Mouse (Mus musculus): ENCODE results near the gene Fam174b. TPM values are rescaled to one million over a fixed set of nuclear protein-coding genes. Genes with fewer than 3 reads are reported as not detected.

Gene Fam174b
- total RNA-seq, 2 experiments from 2014 or later, result 8.4 to 11.1 TPM

DNA sequence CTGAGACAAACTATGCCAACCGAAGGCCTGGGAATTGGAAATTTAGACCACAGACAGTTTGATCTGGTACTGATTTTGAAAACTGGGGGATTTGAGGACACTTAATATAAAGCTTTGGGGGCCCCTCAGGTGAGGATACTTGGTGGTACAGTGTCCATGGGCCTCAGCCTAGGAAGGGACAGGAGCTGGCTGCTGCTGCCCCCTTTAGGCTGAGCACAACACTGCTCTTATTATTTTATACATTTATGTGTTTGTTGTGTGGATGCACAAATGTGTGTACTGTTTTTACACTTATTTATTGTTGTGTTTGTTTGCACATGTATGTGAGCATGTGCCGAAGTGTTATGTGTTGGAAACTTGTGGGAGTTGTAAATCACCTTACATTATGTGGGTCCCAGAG, 9.2 kb downstream of the Fam174b start:
- DNase-seq, result no peak

DNA sequence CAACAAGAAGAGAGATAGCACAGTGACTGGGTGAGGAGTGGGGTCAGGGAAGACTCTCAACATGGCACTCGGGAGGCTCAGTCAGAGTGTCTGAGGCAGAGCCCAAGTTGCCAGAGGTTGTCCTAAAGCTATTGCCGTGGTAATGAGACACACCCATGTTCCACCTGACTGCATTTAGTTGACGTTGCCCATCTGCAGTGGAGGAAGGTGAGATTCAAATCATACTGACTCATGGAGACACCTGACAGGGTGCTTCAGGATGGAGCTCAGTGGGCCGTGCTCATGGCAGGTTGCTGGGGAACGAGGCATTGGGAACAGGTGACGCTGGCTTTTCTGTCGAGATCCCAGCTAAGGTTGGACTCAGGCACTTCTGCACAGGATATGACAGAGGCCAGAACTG, 9.9 kb downstream of the Fam174b start:
- DNase-seq, result no peak

DNA sequence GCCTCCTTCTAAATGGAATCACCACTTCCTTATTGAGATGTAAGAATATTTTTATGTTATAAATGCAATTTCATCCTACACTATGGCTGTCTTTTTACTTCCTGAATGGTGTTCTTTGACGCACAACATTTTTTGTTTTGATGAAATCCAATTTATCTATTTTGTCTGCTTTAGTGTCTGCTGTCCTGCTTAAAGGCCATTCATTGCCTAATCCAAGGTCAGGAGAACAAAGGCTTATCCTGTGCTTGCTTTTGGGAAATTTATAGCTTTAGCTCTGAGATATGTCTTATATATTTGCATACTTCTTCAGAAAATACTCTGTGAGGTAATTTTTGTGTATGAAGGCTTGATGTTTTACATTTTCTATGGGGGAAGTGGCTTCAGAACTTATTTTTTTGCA, 13.5 kb downstream of the Fam174b start:
- no peak for DNase-seq

DNA sequence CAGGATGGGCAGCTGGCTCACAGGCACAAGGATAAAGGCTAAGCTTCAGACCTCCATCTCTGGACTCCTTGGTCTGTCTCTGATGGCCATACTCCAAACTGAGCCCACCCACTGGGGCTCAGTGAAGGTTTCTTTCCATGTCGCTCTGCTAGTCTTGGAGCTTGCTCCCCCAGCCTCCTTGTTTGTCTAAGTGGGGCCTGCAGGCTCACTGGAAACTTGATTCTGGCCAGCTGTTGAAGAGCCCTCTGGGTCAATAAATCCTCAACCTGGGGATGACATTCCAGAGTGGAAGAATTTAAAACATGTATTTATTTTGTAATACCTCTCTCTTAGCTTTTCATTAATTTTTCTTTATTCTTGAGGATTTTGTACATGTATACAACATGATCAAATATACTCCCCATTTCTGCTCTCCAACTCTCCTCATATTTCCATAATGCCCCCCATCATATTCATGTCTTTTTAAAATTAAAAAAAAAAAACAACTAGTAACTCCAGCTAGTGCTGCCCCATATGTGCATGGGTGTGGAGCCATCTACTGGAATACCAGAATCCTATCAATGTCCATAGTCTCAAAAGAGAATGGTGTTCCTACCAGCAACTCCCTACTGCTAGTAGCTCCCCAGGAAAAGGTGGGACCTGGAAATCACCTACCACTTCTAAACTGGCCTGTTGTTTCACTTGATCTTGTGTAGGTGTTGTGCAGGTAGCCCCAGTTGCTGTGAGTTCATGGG, 15.4 kb downstream of the Fam174b start:
- DNase-seq, result no peak

DNA sequence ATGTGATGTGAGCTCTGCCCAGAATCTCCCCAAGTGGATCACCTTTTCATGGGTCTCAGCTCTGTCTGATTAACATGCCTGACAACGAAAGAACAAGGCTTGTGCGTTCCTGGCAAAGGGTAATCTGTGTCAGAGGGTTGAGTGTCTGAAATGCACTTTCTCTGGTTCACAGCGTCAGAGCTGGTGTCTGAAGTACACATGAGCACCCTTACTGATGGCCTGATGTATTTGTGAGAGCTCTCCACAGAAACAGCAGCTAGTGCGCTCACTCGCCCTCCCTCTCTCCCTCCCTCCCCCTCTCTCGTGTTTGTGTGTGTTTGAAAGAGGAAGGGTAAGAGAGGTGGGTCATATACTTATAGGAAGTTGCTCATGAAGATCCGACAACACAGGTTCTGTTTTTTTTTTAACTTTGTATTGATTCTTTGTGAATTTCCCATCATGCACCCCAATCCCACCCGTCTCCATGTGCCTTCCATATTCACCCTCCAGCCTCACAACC, 21.6 kb downstream of the Fam174b start:
- DNase-seq, result no peak

DNA sequence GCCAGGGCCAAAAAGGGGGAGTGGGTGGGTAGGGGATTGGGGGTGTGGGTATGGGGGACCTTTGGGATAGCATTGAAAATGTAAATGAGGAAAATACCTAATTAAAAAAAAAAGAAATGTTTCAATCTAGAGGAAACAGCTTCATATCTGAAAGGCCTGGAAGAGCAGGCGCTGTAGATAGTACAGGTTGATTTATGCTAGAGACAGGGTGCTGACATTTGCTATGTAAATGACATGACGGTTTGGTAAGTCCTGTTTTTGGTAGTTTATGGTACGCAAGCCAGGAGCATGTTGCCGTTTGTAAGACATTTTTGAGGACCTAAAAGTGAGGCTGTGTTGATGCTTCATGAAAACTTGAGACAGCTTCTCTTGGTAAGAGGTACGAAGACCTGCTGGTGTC, 24.6 kb downstream of the Fam174b start:
- no peak for DNase-seq

DNA sequence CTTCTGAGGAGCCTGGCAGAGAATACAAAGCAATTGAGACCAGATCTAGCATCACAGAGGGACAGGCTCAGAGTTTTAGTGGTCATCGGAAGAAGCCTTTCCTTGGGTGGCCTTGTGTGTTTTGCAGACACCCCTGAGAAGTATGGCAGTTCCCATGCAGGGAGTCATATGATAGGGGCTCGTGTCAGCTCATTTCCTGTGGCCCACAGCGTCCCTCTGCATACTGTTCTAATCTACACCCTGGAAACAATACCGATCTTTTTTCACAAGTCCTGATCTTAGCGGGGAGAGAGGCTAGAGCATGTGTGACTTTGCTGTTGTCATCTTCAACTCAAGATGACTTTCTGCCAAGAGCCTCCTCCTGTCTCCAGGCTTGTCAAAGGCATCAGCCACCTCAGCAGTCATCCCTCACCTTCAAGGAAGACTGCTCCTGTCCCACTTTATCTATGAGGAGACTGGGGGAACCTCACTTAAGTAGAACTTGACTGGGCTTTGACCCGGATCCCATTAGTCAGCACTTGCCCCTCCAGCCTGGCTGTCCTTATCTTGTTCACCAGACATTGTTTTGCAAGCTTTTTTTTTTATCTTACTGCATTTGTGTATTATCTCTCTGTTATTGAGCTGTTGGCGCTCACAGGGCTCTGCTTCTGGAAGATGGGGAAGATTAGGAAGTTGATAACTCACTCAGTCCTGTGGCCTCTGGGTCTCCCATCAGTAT, 25.2 kb downstream of the Fam174b start:
- no peak for DNase-seq

DNA sequence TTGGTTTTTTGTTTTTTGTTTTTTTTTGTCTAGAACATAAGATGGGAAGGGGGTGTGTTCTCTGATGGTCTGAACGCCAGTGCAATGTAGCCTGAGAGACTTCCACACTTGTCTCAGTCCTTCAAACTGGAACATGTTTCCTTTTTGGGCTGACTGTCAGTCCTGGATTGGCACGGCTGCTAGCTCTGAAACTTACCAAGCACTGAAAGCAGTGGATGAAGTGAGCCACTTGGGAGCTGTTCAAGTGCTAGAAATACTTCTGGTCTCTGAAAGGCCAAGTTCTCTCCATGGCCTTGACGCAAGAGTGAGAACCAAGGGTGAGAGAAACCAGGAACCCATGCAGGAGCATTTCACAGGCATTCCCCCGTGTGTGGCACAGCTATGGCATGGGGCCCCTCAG, 29.1 kb downstream of the Fam174b start:
- no peak for DNase-seq

DNA sequence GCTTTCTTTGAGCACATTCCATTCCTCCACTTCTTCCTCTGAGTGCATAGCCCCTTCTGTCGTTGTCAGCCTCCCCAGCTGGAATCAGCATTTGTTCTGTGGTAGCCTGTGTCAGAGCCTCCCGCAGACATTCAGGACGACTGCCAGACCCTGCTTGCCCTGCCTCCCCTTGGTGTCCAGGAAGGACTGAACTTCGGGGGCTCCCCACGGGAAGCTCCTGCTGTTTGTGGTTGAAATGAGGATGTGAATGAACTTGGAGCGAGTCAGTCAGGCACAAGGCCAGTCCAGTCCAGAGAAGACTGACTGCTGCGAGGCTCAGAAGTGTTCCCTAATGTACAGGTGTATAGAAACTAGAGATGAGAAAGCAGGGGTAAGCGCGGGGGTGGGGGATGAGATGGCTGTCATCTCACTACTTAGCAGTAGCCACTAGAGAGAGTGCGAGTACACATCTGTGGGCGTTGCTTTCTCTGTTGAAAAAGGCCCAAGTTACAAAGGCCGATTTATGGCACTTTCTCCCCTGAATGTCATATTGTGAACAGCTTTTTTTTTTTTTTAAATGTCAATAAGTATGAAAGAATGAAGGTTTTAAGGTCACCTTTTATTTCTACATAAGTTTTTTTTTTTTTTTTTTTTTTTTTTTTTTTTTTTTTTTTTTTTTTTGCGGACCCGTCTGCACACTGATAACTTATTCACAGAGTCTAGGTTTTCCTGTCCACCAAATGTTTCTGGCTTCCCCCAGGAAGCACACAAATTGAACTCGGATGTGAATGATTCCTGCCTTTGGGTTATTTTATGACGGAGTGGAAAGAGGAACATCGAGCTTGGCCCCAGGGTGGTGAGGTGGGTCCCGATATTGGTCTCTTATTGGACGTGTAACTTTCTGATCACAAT, 31.5 kb downstream of the Fam174b start:
- DNase-seq, result peak in 1 of 2 experiments; percentile 13

DNA sequence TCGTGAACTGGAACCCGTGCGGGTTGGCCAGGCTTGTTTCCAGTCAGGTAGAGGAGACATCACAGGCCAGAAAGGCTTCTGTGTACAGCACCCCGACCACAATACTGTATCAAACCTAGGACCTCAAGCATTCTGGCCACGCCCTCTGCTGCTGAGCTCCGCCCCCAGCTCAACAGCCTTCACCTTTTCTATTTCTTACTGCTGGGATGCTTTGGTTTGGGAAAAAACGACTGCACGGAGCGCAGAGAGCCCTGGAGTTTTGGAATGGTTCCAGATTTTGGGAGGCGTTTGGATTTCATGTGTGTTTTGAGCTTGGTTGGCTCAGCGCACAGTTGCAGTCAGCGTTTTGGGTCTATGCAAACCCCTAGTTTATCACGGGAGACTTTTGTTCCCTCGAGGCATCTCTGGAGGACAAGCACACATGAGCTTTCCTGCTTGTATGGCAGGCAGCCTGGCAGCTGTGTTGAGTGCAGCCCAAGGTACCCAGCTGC, 32.2 kb downstream of the Fam174b start:
- peak; percentile 22 to 39 for DNase-seq

DNA sequence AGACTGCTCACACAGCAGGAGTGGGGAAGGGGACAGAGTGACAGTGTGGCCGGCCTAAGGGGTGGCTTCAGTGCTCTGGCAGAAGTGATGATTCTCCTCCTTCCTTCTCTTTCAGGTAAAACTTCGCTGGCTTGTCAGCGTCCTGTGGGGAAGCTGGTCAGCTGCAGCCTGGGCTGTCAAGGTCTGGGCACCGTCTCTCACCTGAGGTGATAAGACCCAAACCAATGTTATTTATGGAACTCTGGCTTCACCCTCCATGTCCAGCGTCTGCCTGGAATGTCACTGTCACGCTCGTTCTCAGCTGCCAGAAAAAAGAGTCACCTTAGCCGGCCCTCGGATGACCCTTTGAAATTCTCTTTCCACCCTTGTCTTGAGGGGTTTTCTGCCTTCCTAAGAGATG, 34.7 kb downstream of the Fam174b start:
- no peak for DNase-seq

DNA sequence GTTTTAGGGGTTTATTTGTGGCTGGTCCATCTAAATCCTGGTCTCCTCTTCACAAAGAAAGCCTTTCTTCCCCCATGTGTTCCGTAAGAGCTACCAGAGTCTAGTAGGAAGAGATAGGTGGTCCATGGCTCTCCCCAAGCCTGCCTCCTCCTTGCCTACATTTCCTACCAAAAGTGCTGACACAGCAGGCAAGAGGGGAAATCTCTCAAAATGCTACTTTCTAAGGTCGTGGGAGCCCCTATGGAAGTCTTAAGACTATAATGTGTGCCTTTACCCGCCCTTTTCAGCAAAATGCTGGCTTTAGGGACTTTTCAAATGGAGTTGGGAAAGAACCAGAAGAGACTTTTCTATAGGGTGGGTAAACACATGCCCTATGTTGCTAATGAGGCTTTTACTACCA, 37.7 kb downstream of the Fam174b start:
- DNase-seq, result no peak

DNA sequence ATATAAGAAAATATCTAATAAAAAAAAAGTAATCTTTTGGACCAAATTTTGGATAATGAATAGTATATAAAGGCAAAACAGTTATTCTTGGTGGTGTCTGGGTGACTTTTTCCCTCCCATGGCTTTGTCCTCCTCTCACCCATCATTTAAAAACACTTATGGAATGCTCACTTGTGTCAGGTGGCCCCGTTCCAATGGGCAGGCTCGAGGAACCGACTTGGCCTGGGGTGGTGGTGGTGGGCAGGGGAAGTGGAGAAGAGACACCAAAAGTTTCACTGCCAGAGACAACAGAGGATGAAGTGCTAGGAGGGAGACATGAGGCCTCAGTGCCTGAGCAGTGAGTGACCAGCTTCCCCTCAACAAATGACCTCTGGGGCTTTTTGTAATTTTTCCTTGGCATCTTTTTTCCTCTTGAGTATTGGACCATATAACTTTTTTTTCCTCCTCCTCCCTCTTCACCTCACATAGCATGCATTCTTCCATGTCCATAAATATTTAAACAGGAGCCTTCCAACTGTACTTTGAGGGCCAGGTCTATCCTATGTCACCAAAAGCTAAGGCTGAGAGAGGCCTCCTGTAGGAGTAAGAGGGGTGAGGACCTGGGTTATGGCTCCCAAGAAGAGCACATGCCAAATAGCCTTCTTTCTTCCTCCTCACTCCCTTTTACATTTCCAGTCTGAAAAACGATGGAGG, 44.8 kb downstream of the Fam174b start:
- no peak for DNase-seq

DNA sequence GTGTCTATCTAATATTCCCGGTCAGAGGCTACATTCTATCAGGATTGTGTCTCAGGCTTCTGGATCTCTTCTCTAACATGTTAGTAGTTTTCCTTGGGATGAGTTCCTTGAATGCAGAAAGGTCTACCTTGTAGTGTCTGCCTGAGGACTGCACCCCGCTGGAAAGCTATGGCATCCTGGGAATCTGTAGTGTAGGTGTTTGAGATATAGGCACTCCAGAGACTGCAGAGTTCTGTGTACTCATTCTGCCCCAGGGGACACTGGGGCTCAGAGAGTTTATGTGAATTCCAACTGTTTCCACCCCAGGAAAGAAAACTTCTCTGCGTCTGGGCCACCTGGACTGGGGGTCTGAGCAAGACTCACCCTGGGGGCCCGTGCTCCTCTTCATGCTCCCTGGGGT, 45.7 kb downstream of the Fam174b start:
- no peak for DNase-seq

DNA sequence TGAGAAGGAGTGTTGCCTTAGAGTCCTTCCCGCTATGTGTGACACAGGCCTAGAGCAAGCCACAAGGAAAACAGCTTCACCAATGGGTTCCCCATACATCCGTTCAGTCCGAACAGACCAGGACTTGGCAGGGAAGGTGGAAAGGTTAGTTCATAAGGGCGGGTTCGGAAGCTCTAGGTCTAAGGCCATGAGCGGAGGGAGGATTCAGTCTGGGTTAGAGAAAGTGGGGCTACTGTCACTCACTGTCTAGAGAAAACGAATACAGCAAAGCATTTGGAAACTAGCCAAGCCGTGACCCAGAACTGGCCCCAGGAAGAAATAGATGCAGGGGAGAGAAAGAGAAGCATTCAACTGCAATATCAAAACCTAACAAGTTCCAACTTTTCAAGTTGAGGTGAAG, 47.4 kb downstream of the Fam174b start:
- no peak for DNase-seq

DNA sequence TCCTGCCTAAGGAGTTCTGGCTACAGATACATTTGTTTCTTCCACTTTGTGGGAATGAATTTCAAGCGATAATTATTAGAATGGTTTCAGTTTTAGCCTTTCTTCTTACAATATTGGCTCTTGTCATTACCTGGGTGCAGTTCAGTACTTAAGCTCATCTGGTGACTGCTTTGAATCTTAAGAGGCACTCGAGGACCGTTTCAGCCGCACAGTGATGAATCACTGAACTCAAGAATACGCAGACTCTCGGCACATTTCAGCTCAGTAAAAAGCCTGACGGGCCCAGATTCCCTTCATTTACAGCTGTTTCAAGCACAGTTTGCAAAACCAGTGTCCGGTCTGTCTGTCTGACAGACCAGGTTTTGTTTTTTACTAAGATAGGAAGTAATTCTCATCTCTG, 51.0 kb downstream of the Fam174b start:
- no peak for DNase-seq

DNA sequence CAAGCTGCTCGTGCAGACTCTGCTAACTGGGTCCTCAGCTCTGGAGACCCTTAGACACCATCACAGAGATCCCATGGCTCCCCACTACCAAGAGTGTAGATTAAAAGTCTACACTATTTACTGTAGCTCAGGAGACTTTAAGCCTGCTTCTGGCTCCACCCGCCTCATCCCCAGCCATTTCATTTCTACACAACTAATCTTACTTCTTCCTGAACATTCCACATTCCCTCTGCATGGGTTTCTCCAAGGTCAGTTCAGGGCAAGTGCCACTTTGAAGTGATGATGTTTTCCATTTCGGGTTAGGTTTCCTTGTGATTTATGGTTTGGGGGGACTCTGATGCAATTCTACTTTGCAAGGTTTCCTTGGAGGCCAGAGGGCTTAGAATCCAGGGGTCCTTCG, 52.1 kb downstream of the Fam174b start:
- DNase-seq, result no peak

DNA sequence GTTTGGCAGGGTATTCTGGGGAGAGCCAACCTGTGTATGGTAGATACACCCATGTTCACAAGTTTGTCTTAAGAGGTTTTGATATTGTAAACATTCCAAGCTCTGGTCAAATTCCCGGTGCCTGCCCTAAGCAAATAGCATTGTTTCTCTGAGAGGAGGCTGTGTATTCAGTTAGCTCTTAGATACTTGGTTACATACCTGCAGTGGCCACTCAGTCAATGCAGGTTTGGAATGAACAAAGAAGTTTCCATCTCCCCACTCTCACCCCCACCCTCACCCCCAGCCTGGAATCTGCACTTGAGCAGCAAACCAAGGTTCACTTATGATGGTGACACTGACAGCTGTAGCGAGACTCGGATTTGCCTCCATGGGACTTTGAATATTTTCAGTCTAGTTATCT, 52.5 kb downstream of the Fam174b start:
- DNase-seq, result no peak

DNA sequence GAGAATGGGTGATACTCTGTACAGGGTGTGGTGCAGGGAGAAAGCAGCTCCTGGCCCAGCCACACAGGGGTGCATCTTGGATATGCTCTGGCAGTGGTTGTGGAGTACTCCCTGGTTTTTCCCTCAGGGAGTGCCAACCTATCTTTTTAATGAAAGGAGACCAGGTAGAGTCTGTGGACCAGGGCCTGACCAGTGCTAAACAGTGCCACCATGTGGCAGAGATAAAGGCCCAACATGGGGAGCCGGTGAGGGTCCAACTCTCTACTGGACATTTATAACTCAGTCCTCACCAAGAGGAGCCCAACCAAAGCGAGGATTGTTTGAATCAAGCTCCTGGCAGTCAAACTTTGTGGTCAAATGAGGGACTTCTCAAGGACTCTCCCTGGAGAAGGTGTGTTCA, 69.2 kb downstream of the Fam174b start:
- DNase-seq, result peak; percentile 30 to 48

DNA sequence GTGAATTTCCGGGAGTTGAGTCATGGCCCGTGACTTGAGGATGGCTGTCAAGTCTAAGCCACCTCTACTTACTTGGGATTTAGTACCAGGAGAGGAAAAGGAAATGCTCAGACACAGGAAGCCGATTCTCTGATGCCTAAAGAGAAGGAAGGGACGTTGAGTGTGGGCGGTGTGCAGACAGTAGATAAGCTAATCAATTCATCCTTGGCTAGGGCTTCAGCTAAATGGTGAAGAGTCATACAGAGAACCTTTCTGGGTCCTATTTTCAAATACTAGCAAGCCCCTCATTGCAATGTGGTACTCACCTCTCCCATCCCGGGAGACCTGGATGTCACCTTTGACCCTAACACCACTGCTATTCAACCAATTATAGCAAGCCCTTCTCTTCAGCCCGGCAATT, 71.3 kb downstream of the Fam174b start:
- no peak for DNase-seq

DNA sequence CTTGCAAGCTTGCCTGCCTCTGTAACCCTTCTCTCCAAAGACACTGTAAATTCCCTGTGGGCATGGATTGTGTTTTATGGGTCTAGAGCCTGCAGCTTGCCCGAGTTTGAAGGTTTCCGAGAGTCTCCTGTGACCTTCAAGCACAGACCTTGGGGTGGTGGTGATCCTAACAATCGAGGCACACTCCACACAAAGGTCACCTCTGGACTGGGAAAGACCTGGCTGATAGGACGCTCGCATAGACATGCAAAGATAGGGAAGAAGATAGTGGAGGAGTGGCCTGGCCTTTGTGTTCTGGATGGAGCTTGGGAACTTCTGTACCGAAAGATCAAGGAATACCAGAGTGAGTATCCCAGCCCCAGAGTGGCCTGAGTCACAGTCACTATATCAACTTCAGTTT, 72.1 kb downstream of the Fam174b start:
- DNase-seq, result no peak

DNA sequence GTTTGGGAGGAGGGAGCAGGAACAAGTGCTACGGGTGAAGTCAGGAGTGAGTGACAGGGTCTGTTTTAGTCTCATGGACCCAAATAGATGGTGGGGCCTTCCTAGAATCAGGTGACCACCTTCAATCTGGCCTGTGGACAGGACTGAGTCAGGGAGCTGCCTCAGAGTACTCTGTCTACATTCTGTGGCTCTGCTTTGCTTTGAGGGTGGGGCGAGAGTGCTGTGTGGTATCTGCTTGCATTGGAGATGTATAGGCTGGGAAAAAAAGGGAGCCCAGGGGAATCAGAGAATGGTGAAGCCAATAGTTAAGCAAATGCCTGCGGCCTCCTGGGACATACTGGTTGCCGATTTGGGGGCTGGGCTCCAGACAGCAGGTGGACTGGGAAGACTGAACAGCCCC, 73.8 kb downstream of the Fam174b start:
- DNase-seq, result no peak
